Mouse (Mus musculus): ENCODE data around the gene Dnajc28.

DNA sequence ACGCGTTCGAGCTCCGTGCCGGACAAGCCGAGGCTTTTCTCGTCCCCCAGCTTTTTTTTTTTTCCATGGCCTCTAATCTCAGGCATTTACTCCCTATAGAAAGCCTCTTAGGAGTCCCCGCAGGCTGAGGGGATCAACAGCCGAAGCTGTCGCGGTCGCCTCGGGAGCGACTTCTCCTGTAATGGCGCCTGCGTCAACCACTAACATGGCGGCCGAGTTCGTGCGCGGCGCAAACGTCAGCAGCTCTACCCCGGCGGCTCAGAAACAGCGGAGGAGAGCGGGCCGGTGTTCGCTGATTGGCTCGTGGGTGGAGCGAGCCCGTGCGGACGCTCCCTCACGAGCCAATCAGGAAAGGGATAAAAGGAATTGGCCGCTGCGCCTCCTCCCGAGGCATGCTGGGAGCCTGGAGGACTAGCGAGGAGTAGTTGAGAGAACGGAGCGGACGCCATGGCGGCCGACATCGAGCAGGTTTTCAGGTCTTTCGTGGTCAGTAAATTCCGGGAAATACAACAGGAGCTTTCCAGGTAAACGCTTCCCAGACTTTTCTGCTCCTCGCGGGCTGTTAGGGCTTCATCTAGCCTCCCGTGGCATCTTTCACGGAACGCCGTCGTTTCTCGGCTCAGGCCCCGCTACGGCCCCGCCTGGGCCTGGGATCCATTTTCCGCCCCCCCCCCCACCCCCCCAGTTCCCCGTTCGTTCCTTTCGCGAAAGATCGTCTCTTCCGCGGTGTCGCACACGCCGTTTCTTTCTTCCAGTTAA is 28.8 kb upstream of the Dnajc28 start, which contains the start of gene Son:
- no peak for TF ChIP-seq CTCF (IDR thresholded peaks at IDR 0.05; ENCODE audit: low read depth, low read length)
- peak; percentile 84; the same call in 1 of the 2 replicates for TF ChIP-seq POLR2A (IDR thresholded peaks at IDR 0.05; ENCODE audit: borderline replicate concordance, low read depth, low read length)

Measured in bone marrow macrophage, adult 2 months (primary cell).